Mouse (Mus musculus) brain, embryonic 14.5 days (tissue): ENCODE measurements around the gene Ing5.

Experiments
- CTCF ChIP-seq: fragments of 200-500 bp; IDR thresholded peaks from 2 replicates; pipeline ENCODE4 v1.5.1; 2012; ENCODE audit warnings: inconsistent platforms, mild to moderate bottlenecking, moderate library complexity, borderline replicate concordance; ENCODE audit not compliant: insufficient read depth, insufficient read length; ENCODE audit errors: extremely low read depth
- POLR2A ChIP-seq: fragments of 200-500 bp; IDR thresholded peaks from 2 replicates; pipeline ENCODE4 v1.6.1; 2012; ENCODE audit warnings: mild to moderate bottlenecking, inconsistent platforms, borderline replicate concordance; ENCODE audit not compliant: poor library complexity, insufficient read depth, insufficient read length, severe bottlenecking; ENCODE audit errors: extremely low read depth

- TF ChIP-seq POLR2A, result no peak
- TF ChIP-seq CTCF, result no peak
Measured at GRCm38 (mm10) chr1:93857370-93857769, 53.6 kb downstream of the Ing5 start.
